Mouse (Mus musculus) kidney, postnatal 36 days (tissue): Measurements from ENCODE around the gene 4930426L09Rik.
A peak's percentile ranks its signal among the peaks of the same experiment; 100 is the strongest.

Experiments used
- DNase-seq, 2 experiments: peaks; one replicate each; pipeline ENCODE4 v3.0.0; 2021 to 2022; ENCODE audit warnings: mixed read lengths in 2 of 2

The 4930426L09Rik gene

GRCm38 (mm10) chr2:18998054-18998478 lies at the start of gene 4930426L09Rik, which contains the start of gene Pip4k2a:
TSS of gene 4930426L09Rik (plus strand) at chr2:18998343.
TSS of gene Pip4k2a (minus strand) at chr2:18998126.
- peak; percentile 91 to 96 for DNase-seq

GRCm38 (mm10) chr2:18948741-18949140 lies 49.4 kb upstream of the 4930426L09Rik start:
- DNase-seq, result no peak

DNA sequence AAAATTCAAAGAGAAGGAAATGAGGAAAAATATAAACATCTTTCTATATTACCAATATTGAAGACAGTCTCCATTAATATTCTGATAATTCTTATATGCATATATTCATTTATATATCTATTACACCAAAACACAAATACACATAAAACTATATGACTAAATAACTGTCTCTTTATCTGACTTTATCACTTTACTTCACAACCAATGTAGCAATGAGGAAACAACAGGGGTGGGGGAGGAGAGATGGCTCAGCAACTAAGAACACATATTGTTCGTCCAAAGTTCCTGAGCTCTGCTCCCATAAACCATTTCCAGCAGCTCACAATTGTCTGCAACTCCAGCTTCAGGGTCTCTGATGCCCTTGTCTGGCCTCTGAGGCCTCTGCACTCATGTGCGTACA lies 47.4 kb upstream of the 4930426L09Rik start:
- no peak for DNase-seq

GRCm38 (mm10) chr2:18952102-18952673 lies 46.0 kb upstream of the 4930426L09Rik start:
- peak in 1 of 2 experiments; percentile 42 for DNase-seq

- no peak for DNase-seq
Measured at GRCm38 (mm10) chr2:18954422-18954821, 43.7 kb upstream of the 4930426L09Rik start.

GRCm38 (mm10) chr2:18955022-18955421 lies 43.1 kb upstream of the 4930426L09Rik start:
- no peak for DNase-seq

GRCm38 (mm10) chr2:18955671-18956070 lies 42.5 kb upstream of the 4930426L09Rik start:
- DNase-seq, result no peak

DNA sequence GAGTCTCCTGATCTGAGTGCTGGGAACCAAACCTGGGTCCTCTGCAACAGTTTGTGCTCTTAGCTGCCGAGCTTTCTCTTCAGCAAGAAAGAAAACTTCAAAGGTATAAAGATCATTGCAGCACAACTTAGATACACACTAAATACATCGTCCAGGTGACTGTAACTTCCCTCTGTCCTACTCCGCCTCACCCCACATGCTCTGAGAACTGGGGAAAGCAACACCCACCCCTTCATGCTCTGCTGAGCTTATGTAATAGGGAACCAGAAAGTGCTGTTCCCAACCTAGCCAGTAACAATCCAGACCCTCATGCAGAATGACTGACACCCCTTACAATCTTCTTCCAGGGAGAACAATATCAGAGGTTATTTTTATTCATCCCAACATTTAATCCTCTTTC lies 41.7 kb upstream of the 4930426L09Rik start:
- DNase-seq, result no peak

GRCm38 (mm10) chr2:18956945-18957344 lies 41.2 kb upstream of the 4930426L09Rik start:
- no peak for DNase-seq

- DNase-seq, result no peak
Measured at GRCm38 (mm10) chr2:18957459-18957858, 40.7 kb upstream of the 4930426L09Rik start.

DNA sequence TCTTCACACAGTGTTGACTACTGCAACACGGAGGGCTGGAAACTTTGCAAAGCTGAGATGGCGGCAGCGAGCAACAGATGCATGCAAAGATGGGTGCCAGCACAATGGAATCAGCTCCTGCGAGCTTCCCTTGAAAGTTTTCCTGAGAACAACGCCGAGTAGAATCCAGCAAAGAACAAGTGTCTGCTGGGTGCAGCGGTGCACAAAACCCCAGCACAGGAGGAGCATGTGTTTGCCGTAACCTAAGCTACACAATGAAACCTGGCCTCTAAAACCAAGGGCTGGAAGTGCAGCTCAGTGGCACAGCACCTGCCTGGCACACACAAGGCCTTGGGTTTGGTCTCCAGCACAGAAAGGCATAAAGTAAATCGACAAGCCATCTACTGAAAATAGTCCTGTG lies 40.1 kb upstream of the 4930426L09Rik start:
- no peak for DNase-seq

DNA sequence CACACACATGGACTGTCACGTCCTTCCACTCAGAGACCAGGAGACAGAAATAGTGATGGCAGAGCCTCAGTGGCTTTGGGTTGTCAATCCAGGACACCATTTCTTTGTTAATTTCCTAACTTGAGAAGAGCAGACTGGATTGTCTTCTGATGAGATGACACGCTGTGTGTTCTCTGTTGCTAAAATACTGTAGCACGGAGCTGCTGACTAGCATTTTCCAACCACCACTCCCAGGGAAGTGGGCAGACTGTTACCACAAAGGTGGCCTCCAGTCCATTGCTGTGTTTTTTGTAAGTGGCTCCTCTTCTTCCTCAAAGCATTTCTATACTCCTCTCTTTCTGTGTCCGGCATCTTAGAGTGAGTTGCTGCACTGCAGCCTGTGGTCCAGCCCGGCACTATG lies 39.6 kb upstream of the 4930426L09Rik start:
- no peak for DNase-seq

- no peak for DNase-seq
Measured at GRCm38 (mm10) chr2:18959008-18959407, 39.1 kb upstream of the 4930426L09Rik start.

GRCm38 (mm10) chr2:18959558-18959957 lies 38.6 kb upstream of the 4930426L09Rik start:
- DNase-seq, result no peak

DNA sequence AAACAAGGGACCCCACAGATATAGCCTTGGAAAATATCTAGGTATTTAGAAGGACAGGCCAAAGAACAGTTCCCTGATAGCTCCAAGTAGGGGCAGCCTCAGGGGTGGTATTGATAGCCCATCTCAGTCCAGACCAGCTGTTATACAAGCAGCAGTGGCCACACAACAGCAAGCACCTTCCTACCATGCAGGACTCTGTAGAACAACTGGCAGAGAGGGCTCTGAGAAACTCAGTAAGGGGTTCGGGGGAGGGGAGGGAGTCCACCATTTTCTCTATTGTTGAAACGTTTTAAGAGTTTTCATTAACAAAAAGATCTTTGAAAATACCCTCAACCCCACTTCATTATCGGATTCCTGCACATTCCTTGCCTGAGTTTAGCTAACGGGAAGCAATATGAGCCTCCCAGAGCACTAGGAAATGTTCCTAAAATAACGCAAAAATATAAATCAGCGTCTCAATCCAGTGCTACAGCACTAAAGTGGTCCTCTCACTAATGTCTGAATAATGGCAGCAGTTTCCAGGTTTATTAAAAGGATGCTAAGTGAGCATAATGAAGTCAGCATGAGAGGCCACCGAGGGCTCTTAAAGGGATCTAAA lies 37.7 kb upstream of the 4930426L09Rik start:
- no peak for DNase-seq

DNA sequence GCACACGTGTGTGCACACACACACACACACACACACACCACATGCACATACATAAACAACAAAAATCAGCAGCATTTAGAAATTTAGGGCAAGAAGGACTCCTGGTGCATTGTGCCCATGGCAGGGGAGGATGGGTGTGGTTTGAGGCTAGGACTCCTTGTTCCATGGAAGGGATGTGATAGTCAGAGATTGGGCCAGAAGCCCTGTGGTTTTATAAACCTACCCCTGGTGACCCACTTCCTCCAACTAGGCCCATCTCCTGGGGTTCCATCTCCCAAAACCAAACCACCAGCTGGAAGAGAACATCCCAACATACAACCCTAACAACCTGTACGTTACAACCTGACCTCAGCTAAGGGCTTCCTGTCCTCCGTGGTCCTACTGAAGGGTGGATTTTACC lies 35.6 kb upstream of the 4930426L09Rik start:
- DNase-seq, result no peak

DNA sequence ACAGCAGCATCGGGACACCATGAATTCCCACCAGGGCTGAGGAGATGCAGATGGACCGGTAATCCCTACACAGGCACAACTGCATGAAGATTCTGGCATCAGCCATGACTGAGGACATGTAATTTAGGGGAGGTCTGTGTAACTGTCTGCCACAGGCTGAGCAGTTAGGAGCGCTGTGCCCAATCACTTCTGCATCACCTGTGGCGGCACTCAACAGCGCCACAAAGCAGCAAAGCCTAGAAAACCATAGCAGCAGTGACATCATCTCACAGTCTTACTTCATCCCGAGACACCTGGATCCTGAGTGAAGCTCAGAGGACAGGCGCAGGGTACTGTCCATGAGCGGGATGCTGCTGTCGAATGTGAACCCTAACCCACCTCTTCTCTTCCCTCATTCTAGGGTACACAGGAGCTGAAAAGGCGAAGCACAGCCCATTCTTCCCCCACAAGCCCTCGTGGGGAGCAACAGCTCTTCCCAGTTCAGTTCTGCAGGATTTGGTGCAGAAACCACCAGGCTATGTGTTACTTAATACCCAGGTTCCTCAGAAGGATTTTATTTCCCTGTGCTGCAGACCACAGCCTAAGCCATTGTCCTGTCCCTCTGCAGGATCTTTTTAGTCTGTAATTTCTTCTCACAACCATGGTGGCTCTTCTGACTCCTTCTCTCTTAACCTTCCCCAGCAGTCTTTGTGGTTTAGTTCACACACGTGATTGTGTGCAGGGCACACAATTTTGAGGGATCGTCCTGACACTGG lies 34.7 kb upstream of the 4930426L09Rik start:
- no peak for DNase-seq

DNA sequence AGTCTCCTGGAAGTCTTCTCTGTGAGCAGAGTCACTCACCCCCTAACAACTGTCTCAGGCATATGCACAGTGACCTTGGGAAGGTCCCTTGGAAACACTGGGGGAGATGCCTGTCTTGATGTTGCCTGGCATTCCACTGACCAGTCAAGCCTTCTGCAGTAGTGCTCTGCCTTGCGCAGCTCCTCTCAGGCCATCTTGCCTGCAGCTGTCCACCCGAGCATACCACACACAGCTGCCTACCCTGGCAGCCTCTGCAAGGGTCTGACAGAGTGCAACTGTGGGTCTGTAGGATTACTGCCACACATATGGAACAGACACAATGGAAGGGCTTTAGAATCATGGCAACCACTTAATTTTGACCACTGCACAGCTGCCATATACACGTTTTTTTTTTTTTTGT lies 33.0 kb upstream of the 4930426L09Rik start:
- no peak for DNase-seq

- no peak for DNase-seq
Measured at GRCm38 (mm10) chr2:18965950-18966349, 32.2 kb upstream of the 4930426L09Rik start.

GRCm38 (mm10) chr2:18966566-18966965 lies 31.6 kb upstream of the 4930426L09Rik start:
- DNase-seq, result no peak

DNA sequence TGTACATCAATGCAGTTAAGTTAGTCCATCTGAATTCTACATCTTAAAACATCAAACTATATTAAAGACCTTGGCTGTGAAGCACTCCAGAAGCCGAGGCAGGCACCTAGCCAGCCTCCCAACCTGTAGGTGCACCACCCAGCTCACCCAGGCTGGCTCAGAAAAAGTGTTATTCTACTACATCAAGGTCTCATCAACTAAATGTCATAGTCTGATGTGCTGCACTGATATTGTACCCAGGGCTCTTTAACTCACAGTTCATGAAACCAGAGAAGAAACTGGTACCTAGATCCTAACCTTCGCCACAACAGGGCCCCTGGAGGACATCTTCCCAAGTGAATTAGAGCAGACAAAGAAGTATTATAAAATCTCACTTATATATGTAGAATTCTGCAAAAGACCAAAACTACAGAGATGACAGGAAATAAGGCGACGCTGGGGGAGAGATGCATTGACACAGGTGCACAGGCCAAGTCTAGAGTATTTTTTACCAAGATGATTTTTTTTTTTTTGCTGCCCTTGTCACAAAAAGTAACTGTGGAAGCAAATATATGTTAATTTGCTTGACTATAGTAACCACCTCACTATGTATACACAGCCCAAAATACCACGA lies 30.6 kb upstream of the 4930426L09Rik start:
- no peak for DNase-seq

DNA sequence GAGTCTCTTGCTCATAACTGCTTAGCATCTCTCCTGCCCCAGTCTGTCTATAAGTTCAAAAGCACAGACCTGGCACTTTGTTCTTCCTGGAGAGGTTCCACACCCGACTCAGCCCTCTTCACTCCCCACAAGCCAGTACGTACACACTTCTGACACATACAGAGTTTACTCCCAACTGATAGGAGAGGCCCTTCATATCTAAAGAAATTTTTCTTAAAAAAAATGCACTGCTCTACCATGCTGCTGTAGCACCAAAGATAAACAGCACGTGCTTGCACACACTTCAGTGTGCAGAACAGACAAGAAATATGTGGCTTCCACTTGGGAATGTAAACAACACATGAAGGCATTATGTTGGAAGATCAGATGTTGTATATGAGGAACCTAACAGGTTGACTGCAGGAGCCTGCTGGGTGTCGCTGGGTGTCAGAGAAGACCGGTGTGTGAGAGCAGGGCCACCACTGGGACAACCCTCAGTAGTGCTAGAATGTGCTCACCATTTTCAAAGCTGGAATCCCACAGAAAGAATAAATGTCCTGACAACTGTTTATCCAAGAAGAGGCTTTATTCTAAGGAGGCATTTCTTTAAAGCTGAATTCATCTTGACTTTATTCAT lies 29.0 kb upstream of the 4930426L09Rik start:
- no peak for DNase-seq

- no peak for DNase-seq
Measured at GRCm38 (mm10) chr2:18970461-18970860, 27.7 kb upstream of the 4930426L09Rik start.
